Mouse (Mus musculus) heart, postnatal 0 days (tissue): ENCODE measurements around the gene Rab3c.

Experiments used
- CTCF ChIP-seq: IDR thresholded peaks from 2 replicates; pipeline ENCODE4 v1.5.1; 2016; ENCODE audit warnings: antibody characterized with exemption, control low read depth, low read depth
- EP300 ChIP-seq: IDR thresholded peaks from 2 replicates; pipeline ENCODE4 v1.6.1; 2016; ENCODE audit warnings: antibody characterized with exemption, low read depth

- no peak for TF ChIP-seq CTCF
- TF ChIP-seq EP300 = no peak
Measured at GRCm38 (mm10) chr13:110006106-110006781, 274.6 kb downstream of the Rab3c start.
